Mouse (Mus musculus) B cell, adult 67 days (primary cell): ENCODE results near the gene Foxk2. TPM values are rescaled to one million over a fixed set of nuclear protein-coding genes. Genes with fewer than 3 reads are reported as not detected.

Experiments used
- total RNA-seq, 2 experiments: library from RNA; stranded (reverse); gene quantifications; 4 replicates each; pipeline ENCODE4 v1.2.4; 2023

Foxk2 gene
- total RNA-seq, result 10 to 100 TPM; 40.8 to 48.4 TPM

GRCm38 (mm10) chr11:121259160-121260100 is at the start of gene Foxk2:
Gene Foxk2 (plus strand): TSS chr11:121259990.

GRCm38 (mm10) chr11:121229018-121229439 is 30.8 kb upstream of the Foxk2 start, which contains the start of gene Cybc1:
Gene Cybc1 (minus strand): TSS chr11:121229322.

GRCm38 (mm10) chr11:121236564-121237344 is 23.0 kb upstream of the Foxk2 start, which contains the start of gene Narf:
Gene Narf (plus strand): TSS chr11:121237253.

GRCm38 (mm10) chr11:121354091-121354707 is 94.4 kb downstream of the Foxk2 start, which contains the start of gene Wdr45b:
Gene Wdr45b (minus strand): TSS chr11:121354445.

Other genes with a start within 250 kb of the Foxk2 start
- 1 to 10 TPM; 6.8 to 9.7 TPM for gene Cd7, start 220.6 kb upstream of the Foxk2 start, total RNA-seq
- not detected for gene Sectm1b, start 196.4 kb upstream of the Foxk2 start, total RNA-seq
- gene Sectm1a, start 178.8 kb upstream of the Foxk2 start, total RNA-seq, result not detected
- not detected for gene Tex19.2, start 141.3 kb upstream of the Foxk2 start, total RNA-seq
- gene Tex19.1, start 113.8 kb upstream of the Foxk2 start, total RNA-seq, result not detected
- gene Uts2r, start 99.7 kb upstream of the Foxk2 start, total RNA-seq, result not detected
- gene Hexdc, start 55.6 kb upstream of the Foxk2 start, total RNA-seq, result 10 to 100 TPM; 16.7 to 21.5 TPM
- 10 to 100 TPM; 10.5 to 11.7 TPM for gene Ogfod3, start 55.3 kb upstream of the Foxk2 start, total RNA-seq
- 100 to 1,000 TPM; 118 to 135 TPM for gene Cybc1, start 30.7 kb upstream of the Foxk2 start, total RNA-seq
- 10 to 100 TPM; 62.0 to 66.2 TPM for gene Narf, start 22.7 kb upstream of the Foxk2 start, total RNA-seq
- 10 to 100 TPM; 52.6 to 59.7 TPM for gene Wdr45b, start 94.5 kb downstream of the Foxk2 start, total RNA-seq
- not detected for gene Rab40b, start 128.3 kb downstream of the Foxk2 start, total RNA-seq
- 1 to 10 TPM; 5.9 to 8.0 TPM for gene Fn3krp, start 161.4 kb downstream of the Foxk2 start, total RNA-seq
- gene Fn3k, start 174.9 kb downstream of the Foxk2 start, total RNA-seq, result under 1 TPM in 1 of 2 experiments, not detected in 1; 0.15 TPM
- gene Tbcd, start 192.0 kb downstream of the Foxk2 start, total RNA-seq, result 10 to 100 TPM; 32.7 to 36.2 TPM